Mouse (Mus musculus) heart, adult 9 months (tissue): ENCODE results near the gene Frat1.
A peak's percentile ranks its signal among the peaks of the same experiment; 100 is the strongest.
"Not testable (repeated sequence)": the region's sequence is repeated elsewhere in the genome, so short reads cannot be mapped to it uniquely, and the experiment has no call there.

Experiments
- DNase-seq, 2 experiments: peaks; one replicate each; pipeline ENCODE4 v3.0.0; 2022; ENCODE audit warnings: low spot score in 2 of 2

The Frat1 gene

GRCm38 (mm10) chr19:41842706-41843105 is 12.9 kb downstream of the Frat1 start:
- no peak for DNase-seq

- DNase-seq = no peak
Observed at GRCm38 (mm10) chr19:41844345-41844744, 14.6 kb downstream of the Frat1 start.

- peak; percentile 20 to 27 for DNase-seq
Observed at GRCm38 (mm10) chr19:41846366-41847090, 16.8 kb downstream of the Frat1 start.

- DNase-seq = peak; percentile 35 to 44
Observed at GRCm38 (mm10) chr19:41847091-41847581, 17.4 kb downstream of the Frat1 start.

GRCm38 (mm10) chr19:41847614-41847991 is 17.8 kb downstream of the Frat1 start:
- DNase-seq = not testable (repeated sequence)

GRCm38 (mm10) chr19:41847992-41848851 is 18.5 kb downstream of the Frat1 start, which contains the start of gene Frat2:
Frat2 (minus strand) TSS chr19:41848132.
- DNase-seq = peak; percentile 86 to 88

GRCm38 (mm10) chr19:41850021-41850718 is 20.4 kb downstream of the Frat1 start:
- DNase-seq = no peak

- DNase-seq = no peak
Observed at GRCm38 (mm10) chr19:41850719-41851543, 21.2 kb downstream of the Frat1 start.

GRCm38 (mm10) chr19:41852423-41852822 is 22.7 kb downstream of the Frat1 start:
- no peak for DNase-seq

- DNase-seq = no peak
Observed at GRCm38 (mm10) chr19:41857086-41857762, 27.5 kb downstream of the Frat1 start.

- DNase-seq = no peak
Observed at GRCm38 (mm10) chr19:41857816-41858310, 28.1 kb downstream of the Frat1 start.

- no peak for DNase-seq
Observed at GRCm38 (mm10) chr19:41866707-41867106, 36.9 kb downstream of the Frat1 start.

GRCm38 (mm10) chr19:41869296-41869695 is 39.5 kb downstream of the Frat1 start:
- DNase-seq = no peak

GRCm38 (mm10) chr19:41869946-41870345 is 40.2 kb downstream of the Frat1 start:
- DNase-seq = not testable (repeated sequence)

GRCm38 (mm10) chr19:41872285-41872684 is 42.5 kb downstream of the Frat1 start:
- DNase-seq = no peak

- no peak for DNase-seq
Observed at GRCm38 (mm10) chr19:41874356-41874755, 44.6 kb downstream of the Frat1 start.

- no peak for DNase-seq
Observed at GRCm38 (mm10) chr19:41881842-41882241, 52.1 kb downstream of the Frat1 start.
